In genomic region chr11:85211151-85211550, GRCm38 (mm10) we compare ENCODE assay signal across 19 mouse cellular contexts. TPM values are rescaled to one million over a fixed set of nuclear protein-coding genes. Genes with fewer than 3 reads are reported as not detected.
"Had no signal": no experiment of that assay in that cellular context is flagged by ENCODE, and none has a peak within 500 bp of the region (broad histone marks: within the 10 kb centered on the region; RNA-seq: fewer than 3 reads in every experiment).

No protein-coding gene starts in this region.

- DNase-seq: gastrocnemius, adult 2 months; gastrocnemius, postnatal 10 days; gastrocnemius, postnatal 25 days; heart, adult 2 months; heart, postnatal 10 days; heart, postnatal 4 days; kidney, adult 18-20 months; kidney, adult 8-10 months; kidney, postnatal 10 days; kidney, postnatal 25 days; kidney, postnatal 4 days; liver; liver, embryonic 13.5 days; liver, postnatal 0 days had no signal

RNA-seq across cellular contexts. Expression of gene 1700125H20Rik, which starts 40.9 kb away (rescaled TPM):
- total RNA-seq: gastrocnemius, adult 2 months; gastrocnemius, postnatal 10 days; gastrocnemius, postnatal 25 days; heart, adult 2 months; heart, postnatal 10 days; heart, postnatal 25 days; layer of hippocampus, postnatal 25 days; left cerebral cortex, adult 2 months; left cerebral cortex, postnatal 14 days; left cerebral cortex, postnatal 36 days had no signal
